Mouse (Mus musculus) cerebellum, adult 2 months (tissue): Measurements from ENCODE around the gene Fam136a.

Experiments used
- CTCF ChIP-seq: fragments of 200-500 bp; IDR thresholded peaks from 2 replicates; pipeline ENCODE4 v1.5.1; 2011; ENCODE audit warnings: low read depth, mild to moderate bottlenecking, control low read depth, low read length, moderate library complexity, borderline replicate concordance; ENCODE audit not compliant: insufficient read depth
- POLR2A ChIP-seq: fragments of 200-500 bp; IDR thresholded peaks from 2 replicates; pipeline ENCODE4 v1.6.1; 2011; ENCODE audit warnings: low read length, control low read depth, borderline replicate concordance; ENCODE audit not compliant: insufficient read depth

DNA sequence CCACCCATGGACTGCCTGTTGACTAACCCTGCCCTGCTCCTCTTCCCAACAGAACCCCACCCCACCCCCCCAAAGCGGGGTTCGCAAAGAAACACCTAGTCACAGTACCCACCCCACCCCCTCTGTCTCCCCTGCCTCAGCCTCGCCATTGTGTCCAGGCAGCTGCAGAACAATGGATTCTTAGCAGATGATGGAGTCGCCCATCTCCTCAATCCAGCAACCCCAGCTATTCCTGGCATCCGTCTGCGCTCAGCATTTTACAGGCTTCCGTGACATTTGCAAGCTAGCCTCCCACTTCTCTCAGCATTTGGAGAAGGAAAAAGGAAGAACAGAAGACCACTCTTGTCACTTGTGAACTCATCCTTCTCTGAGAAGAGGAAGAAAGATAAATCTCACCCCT lies 21.8 kb upstream of the Fam136a start:
- TF ChIP-seq POLR2A (no peak), CTCF (no peak)
